Mouse (Mus musculus) CH12.LX (cell line): ENCODE measurements at regions not wholly inside any gene's neighbourhood (a gene's known extent, or its start where the extent isn't known, plus 50 kb on each side); places are given as distances from the start of the nearest gene placed in this dataset.
"Not testable (repeated sequence)": the region's sequence is repeated elsewhere in the genome, so short reads cannot be mapped to it uniquely, and the experiment has no call there.

Experiments used
- CTCF ChIP-seq, 2 experiments: IDR thresholded peaks in 1 of 2; conservative IDR thresholded peaks in 1 of 2; 2 replicates each; pipeline ENCODE4 v1.5.1; 2011 to 2012; ENCODE audit warnings: low read depth in 2 of 2, low read length in 2 of 2, improper control_type of control experiment in 1 of 2, inconsistent platforms in 1 of 2, mild to moderate bottlenecking in 1 of 2, moderate library complexity in 1 of 2
- E2F4 ChIP-seq: IDR thresholded peaks from 2 replicates; pipeline ENCODE4 v1.6.1; 2011; ENCODE audit warnings: low read depth, low read length, improper control_type of control experiment; ENCODE audit not compliant: insufficient replicate concordance
- MXI1 ChIP-seq: IDR thresholded peaks from 2 replicates; pipeline ENCODE4 v1.6.1; 2011; ENCODE audit warnings: mild to moderate bottlenecking, low read depth, low read length, improper control_type of control experiment
- SIN3A ChIP-seq: IDR thresholded peaks from 2 replicates; pipeline ENCODE4 v1.6.1; 2012; ENCODE audit warnings: low read length, improper control_type of control experiment, inconsistent platforms
- TBP ChIP-seq: conservative IDR thresholded peaks from 2 replicates; pipeline ENCODE4 v1.6.1; 2011; ENCODE audit warnings: low read depth, low read length, improper control_type of control experiment
- TCF12 ChIP-seq: IDR thresholded peaks from 2 replicates; pipeline ENCODE4 v1.6.1; 2014; ENCODE audit warnings: low read depth, mild to moderate bottlenecking, inconsistent platforms, low read length, improper control_type of control experiment
- USF1 ChIP-seq: IDR thresholded peaks from 2 replicates; pipeline ENCODE4 v1.6.1; 2014; ENCODE audit warnings: low read depth, mild to moderate bottlenecking, inconsistent platforms, low read length, improper control_type of control experiment

DNA sequence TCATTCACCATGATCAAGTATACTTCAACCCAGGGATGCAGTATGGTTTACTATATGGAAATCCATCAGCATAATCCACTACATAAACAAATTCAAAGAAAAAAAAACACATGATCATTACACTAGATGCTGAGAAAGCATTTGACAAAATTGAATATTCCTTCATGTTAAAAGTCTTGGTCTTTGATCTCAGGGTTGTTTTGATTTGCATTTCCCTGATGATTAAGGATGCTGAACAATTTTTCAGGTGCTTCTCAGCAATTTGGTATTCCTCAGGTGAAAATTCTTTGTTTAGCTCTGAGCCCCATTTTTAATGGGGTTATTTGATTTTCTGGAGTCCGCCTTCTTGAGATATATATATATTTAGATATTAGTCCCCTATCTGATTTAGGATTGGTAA lies 123.4 kb upstream of the Hsf2 start:
- TF ChIP-seq CTCF (conservative IDR thresholded peaks at IDR 0.05 in 1 of 2, IDR thresholded peaks at IDR 0.05 in 1 of 2; ENCODE audit: low read depth in 2 of 2, low read length in 2 of 2); SIN3A; USF1; MXI1; TCF12; TBP; E2F4: not testable (repeated sequence)
